Mouse (Mus musculus): ENCODE measurements around the gene Hoxb3. TPM values are rescaled to one million over a fixed set of nuclear protein-coding genes. Genes with fewer than 3 reads are reported as not detected.

Gene Hoxb3
- total and polyA plus RNA-seq, 3 experiments = not detected

GRCm38 (mm10) chr11:96278324-96278723 is 44.8 kb upstream of the Hoxb3 start:
- Histone ChIP-seq H3K27me3 (ENCODE audit: control insufficient read depth in 1 of 2, insufficient read depth in 2 of 2, low read length in 2 of 2) (peaks cover 2 to 8% of the 10 kb centered on the region in 2 experiments), H3K27ac (ENCODE audit: control insufficient read depth, low read depth, low read length) (no peak overlapping the region), H3K4me1 (ENCODE audit: control insufficient read depth in 1 of 2, insufficient read depth in 2 of 2, low read length in 2 of 2) (no peaks in the 10 kb centered on the region), H3K9ac (ENCODE audit: control insufficient read depth, low read depth, low read length, poor library complexity, severe bottlenecking) (no peak overlapping the region), H3K9me3 (replicated peaks; ENCODE audit: insufficient read depth, low read length) (no peaks in the 10 kb centered on the region), H3K36me3 (ENCODE audit: control insufficient read depth in 1 of 2, insufficient read depth in 2 of 2, low read length in 2 of 2) (no peaks in the 10 kb centered on the region), H3K79me2 (ENCODE audit: control insufficient read depth, insufficient read depth, low read length, poor library complexity) (no peaks in the 10 kb centered on the region), H3K4me3 (ENCODE audit: control insufficient read depth in 1 of 2, insufficient read depth in 1 of 2, low read depth in 2 of 2, low read length in 2 of 2) (no peak overlapping the region)
- TF ChIP-seq GABPA (IDR thresholded peaks at IDR 0.05; ENCODE audit: low read depth, low read length) = no peak
- TF ChIP-seq POLR2A (IDR thresholded peaks at IDR 0.05; ENCODE audit: control insufficient read depth in 1 of 2, insufficient read depth in 1 of 2, low read depth in 1 of 2, low read length in 2 of 2, poor library complexity in 1 of 2) = no peak
- no peak for TF ChIP-seq E2F4 (IDR thresholded peaks at IDR 0.05; ENCODE audit: borderline replicate concordance, low read depth, low read length)
- no peak for TF ChIP-seq RAD21 (IDR thresholded peaks at IDR 0.05; ENCODE audit: low read depth, low read length)
- TF ChIP-seq JUND (IDR thresholded peaks at IDR 0.05; ENCODE audit: low read depth, low read length) = no peak
- TF ChIP-seq GATA1 (IDR thresholded peaks at IDR 0.05; ENCODE audit: low read depth, low read length) = no peak
- TF ChIP-seq USF1 (IDR thresholded peaks at IDR 0.05; ENCODE audit: low read depth, low read length) = no peak
- no peak for TF ChIP-seq SIN3A (IDR thresholded peaks at IDR 0.05; ENCODE audit: low read length)
- no peak for TF ChIP-seq CTCF (IDR thresholded peaks at IDR 0.05 in 2 of 3, conservative IDR thresholded peaks at IDR 0.05 in 1 of 3; ENCODE audit: control insufficient read depth in 1 of 3, insufficient read depth in 1 of 3, low read depth in 2 of 3, low read length in 3 of 3, poor library complexity in 1 of 3, severe bottlenecking in 1 of 3)
- no peak for TF ChIP-seq ZMIZ1 (IDR thresholded peaks at IDR 0.05; ENCODE audit: low read depth, low read length)
- TF ChIP-seq HCFC1 (IDR thresholded peaks at IDR 0.05; ENCODE audit: low read depth, low read length) = no peak
- no peak for TF ChIP-seq USF2 (IDR thresholded peaks at IDR 0.05; ENCODE audit: borderline replicate concordance in 1 of 2, insufficient read depth in 1 of 2, low read depth in 1 of 2, low read length in 2 of 2)
- no peak for TF ChIP-seq CHD2 (IDR thresholded peaks at IDR 0.05; ENCODE audit: low read length)
- TF ChIP-seq RCOR1 (IDR thresholded peaks at IDR 0.05; ENCODE audit: low read depth, low read length) = no peak
- TF ChIP-seq KAT2A (conservative IDR thresholded peaks at IDR 0.05; ENCODE audit: low read depth, low read length) = no peak
- no peak for TF ChIP-seq CHD1 (IDR thresholded peaks at IDR 0.05; ENCODE audit: low read depth, low read length)
- TF ChIP-seq MXI1 (IDR thresholded peaks at IDR 0.05; ENCODE audit: low read depth, low read length) = no peak
- TF ChIP-seq ZKSCAN1 (IDR thresholded peaks at IDR 0.05; ENCODE audit: low read depth, low read length) = no peak
- TF ChIP-seq ZNF384 (IDR thresholded peaks at IDR 0.05; ENCODE audit: low read depth, low read length) = no peak
- DNase-seq (ENCODE audit: low read depth, low spot score) = no peak

GRCm38 (mm10) chr11:96278773-96279172 is 44.4 kb upstream of the Hoxb3 start:
- no peak overlapping the region for H3K27ac ChIP-seq (ENCODE audit: control insufficient read depth, low read depth, low read length)
- H3K9me3 ChIP-seq (replicated peaks; ENCODE audit: insufficient read depth, low read length) = no peaks in the 10 kb centered on the region
- H3K27me3 ChIP-seq (ENCODE audit: control insufficient read depth in 1 of 2, insufficient read depth in 2 of 2, low read length in 2 of 2) = peaks cover 2 to 8% of the 10 kb centered on the region in 2 experiments
- no peaks in the 10 kb centered on the region for H3K36me3 ChIP-seq (ENCODE audit: control insufficient read depth in 1 of 2, insufficient read depth in 2 of 2, low read length in 2 of 2)
- H3K79me2 ChIP-seq (ENCODE audit: control insufficient read depth, insufficient read depth, low read length, poor library complexity) = no peaks in the 10 kb centered on the region
- no peak overlapping the region for H3K9ac ChIP-seq (ENCODE audit: control insufficient read depth, low read depth, low read length, poor library complexity, severe bottlenecking)
- peak; percentile 84 for DNase-seq (ENCODE audit: low read depth, low spot score)
- H3K4me1 ChIP-seq (ENCODE audit: control insufficient read depth in 1 of 2, insufficient read depth in 2 of 2, low read length in 2 of 2) = no peaks in the 10 kb centered on the region
- H3K4me3 ChIP-seq (ENCODE audit: control insufficient read depth in 1 of 2, insufficient read depth in 1 of 2, low read depth in 2 of 2, low read length in 2 of 2) = no peak overlapping the region
- TF ChIP-seq RAD21 (IDR thresholded peaks at IDR 0.05; ENCODE audit: low read depth, low read length) (peak; percentile 98), ZC3H11A (IDR thresholded peaks at IDR 0.05; ENCODE audit: low read depth, low read length) (peak; percentile 92), CTCF (IDR thresholded peaks at IDR 0.05 in 2 of 3, conservative IDR thresholded peaks at IDR 0.05 in 1 of 3; ENCODE audit: control insufficient read depth in 1 of 3, insufficient read depth in 1 of 3, low read depth in 2 of 3, low read length in 3 of 3, poor library complexity in 1 of 3, severe bottlenecking in 1 of 3) (peak; percentile 65 to 99 (median 95)), ZNF384 (IDR thresholded peaks at IDR 0.05; ENCODE audit: low read depth, low read length) (0 out of 2 replicates have a peak, but pooled peaks have one; percentile 27), SMC3 (IDR thresholded peaks at IDR 0.05; ENCODE audit: low read depth, low read length) (peak; percentile 94), MXI1 (IDR thresholded peaks at IDR 0.05; ENCODE audit: low read depth, low read length) (no peak), POLR2A (IDR thresholded peaks at IDR 0.05; ENCODE audit: control insufficient read depth in 1 of 2, insufficient read depth in 1 of 2, low read depth in 1 of 2, low read length in 2 of 2, poor library complexity in 1 of 2) (no peak)
